Mouse (Mus musculus) heart, adult 2 months (tissue): ENCODE measurements at regions not wholly inside any gene's neighbourhood (a gene's known extent, or its start where the extent isn't known, plus 50 kb on each side); places are given as distances from the start of the nearest gene placed in this dataset.

ENCODE experiments used
- CTCF ChIP-seq: fragments of 200-600 bp; IDR thresholded peaks from 2 replicates; pipeline ENCODE4 v1.8.1; 2022; ENCODE audit warnings: antibody characterized with exemption, mild to moderate bottlenecking, moderate library complexity
- EP300 ChIP-seq: fragments of 200-500 bp; IDR thresholded peaks from 2 replicates; pipeline ENCODE4 v1.6.1; 2011; ENCODE audit warnings: low read depth, low read length, control low read depth; ENCODE audit not compliant: insufficient read depth

DNA sequence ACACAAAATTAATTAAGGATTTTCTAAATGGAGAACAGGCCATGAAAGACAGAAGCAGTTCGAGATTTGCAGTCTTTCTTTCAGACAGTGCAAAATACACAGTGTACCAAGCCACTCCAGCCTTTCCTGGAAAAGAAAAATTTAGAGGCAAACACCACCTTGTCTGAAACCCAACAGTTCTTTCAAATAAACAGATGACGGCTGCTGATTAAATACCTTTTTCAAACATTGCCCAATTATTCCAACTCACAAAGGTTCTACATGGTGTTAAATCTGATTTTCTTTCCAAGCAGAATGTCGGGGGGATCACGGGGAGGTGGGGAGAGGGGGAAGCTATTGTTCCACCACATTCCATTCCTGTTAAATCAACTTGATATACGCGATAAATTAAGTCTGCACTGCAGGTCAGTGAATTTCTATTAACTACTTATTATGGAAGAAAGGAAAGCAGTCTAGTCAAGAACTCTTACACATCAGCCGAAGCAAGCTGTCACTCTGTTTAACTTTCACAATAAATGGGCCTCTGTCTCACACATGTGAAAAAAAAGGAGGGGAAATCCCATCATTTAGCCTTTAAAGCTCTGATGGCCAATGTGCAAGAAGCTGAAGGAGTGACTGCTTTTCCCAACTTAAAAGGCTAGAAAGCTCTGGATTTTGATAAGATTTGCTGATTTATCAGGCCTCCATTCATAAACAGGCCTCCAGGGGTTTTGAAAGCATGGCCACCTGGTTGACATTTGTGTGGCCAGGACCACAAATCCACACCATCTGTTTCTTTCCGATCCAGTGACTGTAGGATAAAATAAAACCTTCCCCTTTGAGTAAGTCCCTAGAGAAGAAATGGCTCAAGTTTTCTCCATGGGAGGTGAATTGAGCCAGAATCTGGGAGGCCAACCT is 165.4 kb downstream of the Nedd1 start:
- TF ChIP-seq EP300 (no peak), CTCF (no peak)
